Mouse (Mus musculus) kidney, postnatal 4 days (tissue): ENCODE results near the gene Kdm4b.

Experiments
- DNase-seq, 2 experiments: peaks; one replicate each; pipeline ENCODE4 v3.0.0; 2021; ENCODE audit warnings: mixed read lengths in 2 of 2

Kdm4b gene

GRCm38 (mm10) chr17:56393889-56394288 lies 68.0 kb downstream of the Kdm4b start:
- no peak for DNase-seq

- no peak for DNase-seq
Measured at GRCm38 (mm10) chr17:56396051-56396450, 70.2 kb downstream of the Kdm4b start.

- DNase-seq = no peak
Measured at GRCm38 (mm10) chr17:56400221-56400620, 74.4 kb downstream of the Kdm4b start.

- no peak for DNase-seq
Measured at GRCm38 (mm10) chr17:56401051-56401521, 75.2 kb downstream of the Kdm4b start.

GRCm38 (mm10) chr17:56405341-56405740 lies 79.5 kb downstream of the Kdm4b start:
- no peak for DNase-seq

- DNase-seq = peak; percentile 53 to 56
Measured at GRCm38 (mm10) chr17:56405856-56406840, 80.3 kb downstream of the Kdm4b start.

GRCm38 (mm10) chr17:56406878-56407277 lies 81.0 kb downstream of the Kdm4b start:
- no peak for DNase-seq

GRCm38 (mm10) chr17:56407379-56407778 lies 81.5 kb downstream of the Kdm4b start:
- DNase-seq = peak in 1 of 2 experiments; percentile 37

GRCm38 (mm10) chr17:56408965-56409625 lies 83.2 kb downstream of the Kdm4b start:
- DNase-seq = no peak

GRCm38 (mm10) chr17:56409759-56410158 lies 83.9 kb downstream of the Kdm4b start:
- DNase-seq = peak in 1 of 2 experiments; percentile 60

- DNase-seq = no peak
Measured at GRCm38 (mm10) chr17:56411437-56411836, 85.6 kb downstream of the Kdm4b start.

GRCm38 (mm10) chr17:56413113-56413512 lies 87.3 kb downstream of the Kdm4b start:
- DNase-seq = no peak

GRCm38 (mm10) chr17:56414785-56415184 lies 88.9 kb downstream of the Kdm4b start:
- DNase-seq = no peak

GRCm38 (mm10) chr17:56418304-56418703 lies 92.4 kb downstream of the Kdm4b start:
- DNase-seq = no peak

GRCm38 (mm10) chr17:56420022-56420421 lies 94.2 kb downstream of the Kdm4b start:
- no peak for DNase-seq

- peak; percentile 82 to 89 for DNase-seq
Measured at GRCm38 (mm10) chr17:56424726-56425583, 99.1 kb downstream of the Kdm4b start.

- peak; percentile 93 for DNase-seq
Measured at GRCm38 (mm10) chr17:56425584-56425914, 99.7 kb downstream of the Kdm4b start.

- no peak for DNase-seq
Measured at GRCm38 (mm10) chr17:56425941-56426340, 100.1 kb downstream of the Kdm4b start.

- no peak for DNase-seq
Measured at GRCm38 (mm10) chr17:56427857-56428256, 102.0 kb downstream of the Kdm4b start.

GRCm38 (mm10) chr17:56431582-56431981 lies 105.7 kb downstream of the Kdm4b start:
- no peak for DNase-seq

- DNase-seq = no peak
Measured at GRCm38 (mm10) chr17:56439731-56440460, 114.0 kb downstream of the Kdm4b start.

- no peak for DNase-seq
Measured at GRCm38 (mm10) chr17:56442316-56442715, 116.5 kb downstream of the Kdm4b start.
